Mouse (Mus musculus): ENCODE results near the gene Eml2.

DNA sequence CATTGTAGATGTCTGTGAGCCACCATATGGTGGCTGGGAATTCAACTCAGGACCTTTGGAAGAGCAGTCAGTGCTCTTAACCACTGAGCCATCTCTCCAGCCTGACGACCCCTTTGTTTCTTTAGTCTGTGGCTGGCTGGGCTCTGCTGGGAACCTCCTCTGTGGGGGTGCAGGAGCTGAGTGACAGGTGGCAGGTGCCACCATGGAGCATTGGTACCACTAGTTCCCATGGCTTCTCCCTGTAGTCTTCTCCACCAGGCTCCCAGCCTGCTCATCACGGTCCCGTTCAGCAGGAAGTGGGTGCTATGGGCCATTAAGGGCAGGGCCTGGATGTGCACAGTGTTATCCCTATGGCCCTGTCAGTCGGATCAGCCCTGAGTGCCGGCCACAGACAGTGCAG lies 58.4 kb downstream of the Eml2 start:
- TF ChIP-seq TAL1 (IDR thresholded peaks at IDR 0.05; ENCODE audit: low read length), result no peak
- TF ChIP-seq GATA1 (IDR thresholded peaks at IDR 0.05; ENCODE audit: low read length), result no peak
